Mouse (Mus musculus) adipocyte (in vitro differentiated cells): ENCODE data around the gene Gm36079.
"Not testable (repeated sequence)": the region's sequence is repeated elsewhere in the genome, so short reads cannot be mapped to it uniquely, and the experiment has no call there.

ENCODE experiments used
- DNase-seq: peaks from one replicate; pipeline ENCODE4 v3.0.0-alpha.2; 2016; ENCODE audit warnings: low spot score

Gene Gm36079

DNA sequence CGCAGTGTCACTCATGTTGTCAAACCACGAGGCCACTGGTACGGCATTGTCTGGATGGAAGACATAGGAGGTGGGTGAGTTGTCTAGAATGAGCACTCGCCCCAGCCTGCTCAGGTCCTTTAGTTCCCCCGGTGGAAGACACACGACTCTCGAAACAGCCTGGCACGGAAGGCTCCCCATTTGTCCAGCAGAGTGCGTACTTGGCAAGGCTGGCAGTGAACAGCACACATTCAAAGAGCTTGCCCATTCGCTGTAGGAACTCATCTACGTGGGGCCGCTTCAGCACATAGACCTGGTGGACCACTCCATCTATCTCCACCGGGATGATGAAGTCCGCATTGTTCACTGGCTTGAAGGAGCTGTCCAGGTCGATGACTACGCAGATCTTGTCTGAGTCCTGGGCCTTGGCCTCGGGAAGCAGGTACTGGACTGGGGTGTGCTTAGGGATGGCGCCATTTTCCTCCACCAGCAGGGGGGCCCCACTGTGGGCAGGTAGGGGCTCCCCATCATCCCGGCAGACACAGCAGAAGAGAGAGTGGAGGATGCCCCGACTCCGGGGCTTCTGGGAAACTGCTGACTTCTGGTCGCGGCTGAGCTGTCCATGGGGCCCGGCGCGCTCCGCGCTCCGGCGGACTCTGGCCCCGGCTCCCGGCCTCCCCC lies 11.3 kb downstream of the Gm36079 start:
- not testable (repeated sequence) for DNase-seq

DNA sequence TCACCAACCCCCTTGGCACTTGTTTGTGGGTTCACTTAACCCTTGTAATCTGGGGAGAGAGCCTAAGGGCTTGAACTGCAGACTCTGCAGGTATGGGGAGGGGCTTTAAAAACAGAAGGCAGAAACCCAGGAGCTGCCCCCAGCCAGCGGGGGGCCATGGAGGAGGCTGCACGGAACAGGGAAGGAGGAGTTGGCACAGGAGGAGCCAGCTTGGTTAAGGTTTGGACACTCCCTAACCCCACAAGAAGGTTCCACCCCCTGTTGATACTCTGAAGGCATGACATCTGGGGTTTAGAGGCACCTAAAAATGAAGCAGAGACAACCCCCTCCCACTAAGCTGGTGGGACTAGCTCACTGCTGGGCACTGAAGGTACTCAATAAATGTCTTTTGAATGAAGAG lies 12.8 kb downstream of the Gm36079 start:
- DNase-seq: not testable (repeated sequence)

DNA sequence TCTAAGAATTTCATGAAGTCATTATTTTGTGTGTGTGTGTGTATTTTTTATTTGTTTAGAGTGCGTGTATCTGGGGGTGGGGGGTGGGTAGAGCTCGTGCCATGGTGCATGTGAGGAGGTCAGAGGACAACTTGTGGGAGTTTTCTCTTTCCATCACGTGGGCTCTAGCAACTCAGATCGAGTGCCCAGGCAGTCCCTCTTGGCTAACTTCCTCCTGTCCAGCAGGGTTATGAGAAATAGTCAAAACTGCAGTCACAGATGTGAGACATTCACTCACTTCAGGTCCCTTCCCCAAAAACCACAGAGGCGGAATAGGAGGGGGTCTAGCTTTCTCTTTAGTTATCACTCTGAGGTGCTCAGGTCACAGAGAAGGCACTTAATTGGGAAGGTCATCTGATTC lies 13.3 kb downstream of the Gm36079 start:
- not testable (repeated sequence) for DNase-seq

DNA sequence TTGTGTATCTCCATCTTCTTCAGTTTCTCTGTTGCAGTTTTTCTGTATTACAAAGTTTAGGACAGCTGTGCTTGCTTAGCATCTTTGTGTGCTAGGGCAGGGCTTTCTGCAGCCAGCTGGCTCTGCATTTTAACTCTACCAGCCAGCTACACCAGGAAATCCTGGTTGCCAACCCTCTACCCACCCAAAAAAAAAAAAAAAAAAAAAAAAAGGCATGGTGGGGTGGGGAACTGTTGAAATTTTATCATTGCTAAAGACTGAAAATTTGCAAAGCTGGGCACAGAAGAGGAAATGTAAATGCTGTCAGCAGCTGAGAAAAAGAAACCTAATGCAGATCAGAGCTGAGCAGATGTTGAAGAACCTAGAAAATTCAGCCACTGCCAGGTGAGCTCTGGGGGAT lies 16.7 kb downstream of the Gm36079 start:
- not testable (repeated sequence) for DNase-seq

DNA sequence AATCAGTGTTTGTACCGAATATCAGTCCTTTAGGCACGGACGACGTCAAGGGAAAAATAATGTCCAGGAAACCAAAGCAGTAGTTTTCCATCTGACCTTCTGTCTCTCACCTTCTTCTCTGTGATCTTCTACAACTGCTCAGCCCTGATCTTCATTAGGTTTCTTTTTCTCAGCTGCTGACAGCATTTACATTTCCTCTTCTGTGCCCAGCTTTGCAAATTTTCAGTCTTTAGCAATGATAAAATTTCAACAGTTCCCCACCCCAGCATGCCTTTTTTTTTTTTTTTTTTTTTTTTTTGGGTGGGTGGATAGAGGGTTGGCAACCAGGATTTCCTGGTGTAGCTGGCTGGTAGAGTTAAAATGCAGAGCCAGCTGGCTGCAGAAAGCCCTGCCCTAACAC lies 27.6 kb downstream of the Gm36079 start:
- not testable (repeated sequence) for DNase-seq

DNA sequence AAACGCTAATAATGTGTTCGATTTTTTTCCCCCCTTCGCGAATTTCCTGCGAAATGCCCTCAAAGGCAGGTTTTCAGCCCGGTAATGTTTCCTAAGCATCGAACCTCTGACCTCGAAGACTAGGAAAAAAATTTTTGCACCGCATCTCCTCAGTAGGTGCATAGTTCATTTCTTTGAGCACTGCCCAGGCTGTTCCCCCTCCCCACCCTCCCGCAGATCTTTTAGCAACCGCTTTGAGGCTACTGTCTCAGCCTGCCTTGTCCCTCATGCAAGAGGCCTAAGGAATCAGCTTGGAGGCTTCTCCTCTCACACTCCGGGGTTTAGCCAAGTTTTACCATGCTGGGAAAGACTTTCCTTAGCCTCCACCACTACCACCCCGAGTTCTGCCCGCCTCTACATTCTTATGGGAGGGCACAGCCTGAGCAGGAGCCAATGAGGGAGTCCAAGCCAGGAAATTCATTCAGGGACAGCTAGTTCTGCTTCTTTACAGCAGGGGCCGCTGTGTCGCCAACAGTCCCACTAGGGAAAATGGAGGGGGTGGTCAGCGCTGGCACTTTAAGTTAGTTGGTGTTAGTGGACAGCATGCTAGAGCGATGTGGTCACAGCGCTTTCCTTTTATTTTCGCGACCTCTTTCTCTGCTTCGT lies 28.2 kb downstream of the Gm36079 start:
- DNase-seq: not testable (repeated sequence)

DNA sequence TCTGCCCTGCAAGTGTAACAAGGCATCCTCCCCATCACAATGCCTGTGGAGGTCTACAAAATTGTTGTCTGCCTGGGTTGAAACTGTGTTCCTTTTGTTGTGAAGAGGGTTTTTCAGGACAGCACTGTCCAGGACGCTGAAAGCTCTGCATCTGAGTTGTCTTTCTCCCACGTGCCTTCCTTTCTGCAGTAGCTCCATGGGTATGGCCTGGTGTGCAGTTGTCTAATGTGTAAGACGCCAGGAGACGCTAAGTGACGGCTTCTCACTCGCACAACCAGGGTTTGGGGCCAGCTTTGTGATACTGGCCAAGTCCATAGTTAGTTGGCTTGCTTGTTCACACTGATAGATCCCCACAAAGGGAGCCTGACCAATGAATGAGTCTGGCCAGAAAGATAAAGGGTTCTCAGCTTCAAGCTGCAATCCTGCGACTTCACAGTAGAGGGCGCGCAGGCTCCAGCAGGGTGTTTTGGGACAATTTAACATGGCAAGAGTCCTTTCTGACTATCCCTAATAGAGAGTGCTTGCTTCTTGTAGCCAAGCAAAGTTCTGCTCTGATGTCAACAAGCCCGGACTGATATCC lies 34.8 kb downstream of the Gm36079 start:
- DNase-seq: not testable (repeated sequence)

DNA sequence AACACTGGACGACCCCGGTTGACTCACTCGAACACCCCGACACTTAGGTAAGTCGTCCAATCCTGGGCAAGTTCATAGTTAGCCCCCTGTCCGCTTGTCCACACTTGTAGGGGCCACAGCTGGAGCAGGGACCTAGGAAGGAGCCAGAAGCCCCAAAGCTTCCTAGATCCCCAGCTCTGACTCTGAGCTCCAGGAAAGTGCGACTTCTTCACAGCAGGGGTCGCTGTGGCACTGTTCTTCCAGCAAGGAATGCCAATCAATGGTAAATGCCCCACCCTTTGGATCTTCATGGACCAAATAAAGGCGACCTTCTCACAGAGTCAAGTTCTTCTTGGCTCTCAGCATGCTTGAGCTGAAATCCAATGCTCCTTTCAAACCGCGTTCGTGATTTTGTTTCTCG lies 35.5 kb downstream of the Gm36079 start:
- DNase-seq: not testable (repeated sequence)
